Mouse (Mus musculus) ovary, adult 18-20 months (tissue): Measurements from ENCODE around the gene Ptpn7.
"Not testable (repeated sequence)": the region's sequence is repeated elsewhere in the genome, so short reads cannot be mapped to it uniquely, and the experiment has no call there.

ENCODE experiments used
- DNase-seq: peaks from one replicate; pipeline ENCODE4 v3.0.0; 2022; ENCODE audit warnings: low spot score, mixed read lengths

The Ptpn7 gene

GRCm38 (mm10) chr1:135187016-135187415, 54.5 kb downstream of the Ptpn7 start:
- DNase-seq = not testable (repeated sequence)

GRCm38 (mm10) chr1:135188197-135188596, 55.7 kb downstream of the Ptpn7 start:
- no peak for DNase-seq

DNA sequence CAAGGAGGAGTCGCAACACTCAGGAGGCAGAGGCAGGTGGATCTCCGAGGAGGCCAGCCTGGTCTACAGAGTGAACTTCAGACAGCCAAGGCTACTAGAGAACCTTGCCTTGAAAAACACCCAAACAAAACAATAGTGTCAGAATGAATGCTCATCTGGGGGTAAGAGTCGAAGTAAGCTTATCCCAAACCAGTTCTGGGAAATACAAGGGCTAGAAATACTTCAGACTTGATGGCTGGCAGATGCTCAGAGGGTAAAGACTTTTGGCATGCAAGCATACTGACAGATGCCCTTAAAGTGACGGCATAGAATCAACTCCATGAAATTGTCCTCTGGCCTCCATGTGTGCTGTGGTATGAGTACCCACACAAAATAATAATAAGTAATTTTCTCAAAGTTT, 56.7 kb downstream of the Ptpn7 start:
- no peak for DNase-seq

DNA sequence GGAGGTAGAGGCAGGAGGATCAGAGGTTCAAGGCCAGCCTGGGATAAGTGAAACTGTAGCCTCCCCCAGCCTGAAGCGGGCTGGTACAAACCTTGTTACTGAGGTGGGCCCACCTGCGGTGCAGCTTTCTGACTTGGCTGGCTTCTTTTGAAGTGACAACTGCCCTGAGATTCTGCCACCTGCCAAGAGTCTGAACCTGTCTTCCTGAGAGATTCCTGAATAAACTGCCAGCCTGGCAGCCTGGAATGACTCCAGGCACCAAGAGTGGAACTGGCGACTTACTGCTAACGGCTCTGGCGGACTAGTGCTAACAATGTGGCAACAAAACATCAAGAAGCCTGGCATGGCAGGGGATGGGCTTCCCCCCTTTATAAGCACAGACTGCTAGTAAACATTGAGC, 61.8 kb downstream of the Ptpn7 start:
- not testable (repeated sequence) for DNase-seq
